Mouse (Mus musculus) layer of hippocampus, postnatal 36 days (tissue): ENCODE measurements around the gene Fmod. TPM values are rescaled to one million over a fixed set of nuclear protein-coding genes. Genes with fewer than 3 reads are reported as not detected.

Experiments
- DNase-seq, 2 experiments: peaks; one replicate each; pipeline ENCODE4 v3.0.0; 2022
- total RNA-seq, 2 experiments: library from RNA; stranded (reverse); gene quantifications; 2 replicates each; pipeline ENCODE4 v1.2.3; 2021

The Fmod gene
- total RNA-seq, result 1 to 10 TPM; 4.0 to 7.8 TPM

DNA sequence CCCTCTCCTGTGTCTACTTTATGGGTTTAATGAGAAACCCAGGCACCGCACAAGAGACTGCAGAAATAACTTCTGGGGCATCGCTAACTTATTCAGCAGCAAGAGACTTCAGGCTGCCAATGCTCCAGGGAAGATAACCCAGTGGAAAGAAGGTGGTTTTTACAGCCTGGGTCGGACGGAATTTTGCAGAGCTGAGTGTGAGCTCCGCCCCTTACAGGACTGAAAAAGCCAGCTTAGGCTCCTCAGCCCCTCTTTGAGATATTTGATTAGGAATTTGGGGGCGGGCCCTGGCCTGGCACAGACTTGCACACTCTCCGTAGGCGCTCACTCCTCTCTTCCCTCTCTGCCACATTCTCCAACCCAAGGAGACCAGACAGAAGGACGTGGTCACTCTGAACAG lies at the start of gene Fmod:
TSS of gene Fmod (plus strand) at position 83 of the 400 bp plus-strand sequence.
- no peak for DNase-seq

- no peak for DNase-seq
Observed at GRCm38 (mm10) chr1:133988845-133989244, 48.2 kb upstream of the Fmod start.

GRCm38 (mm10) chr1:133991277-133991676 lies 45.8 kb upstream of the Fmod start:
- DNase-seq, result no peak

- DNase-seq, result no peak
Observed at GRCm38 (mm10) chr1:134005490-134005889, 31.6 kb upstream of the Fmod start.

DNA sequence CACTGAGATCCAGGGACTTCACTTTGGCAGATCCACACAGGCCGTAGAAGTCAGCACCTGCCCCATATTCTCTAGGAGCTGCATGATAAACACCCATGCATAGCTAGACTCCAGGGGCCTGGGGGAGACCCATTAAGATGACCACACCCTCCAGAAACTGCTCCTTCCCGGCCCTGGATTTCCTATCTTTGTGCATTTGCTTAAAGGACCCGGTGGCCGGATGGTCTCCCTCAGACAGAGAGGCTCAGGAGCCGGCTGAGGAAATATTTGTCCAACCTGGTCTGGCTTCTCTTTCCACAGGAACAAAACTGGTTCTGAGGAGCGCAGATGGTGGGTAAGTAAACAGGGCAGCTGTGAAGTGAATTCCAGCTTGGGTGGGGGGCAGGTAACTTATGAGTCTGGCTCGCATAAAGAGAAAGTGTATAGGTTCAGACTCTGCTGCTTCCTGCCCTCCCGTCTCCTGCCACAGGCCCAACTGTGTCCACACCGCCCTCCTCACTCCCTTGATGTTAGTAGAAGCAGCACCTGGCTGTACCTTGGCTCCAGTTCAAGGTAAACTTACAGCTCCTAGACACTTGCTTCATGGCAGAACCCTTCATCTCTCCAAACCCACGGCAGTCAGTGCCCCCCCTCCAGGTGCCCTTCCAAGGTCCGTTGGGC lies 30.8 kb upstream of the Fmod start:
- DNase-seq, result no peak

GRCm38 (mm10) chr1:134024293-134024971 lies 12.6 kb upstream of the Fmod start:
- DNase-seq, result no peak

- no peak for DNase-seq
Observed at GRCm38 (mm10) chr1:134025975-134026374, 11.1 kb upstream of the Fmod start.

GRCm38 (mm10) chr1:134026741-134027140 lies 10.3 kb upstream of the Fmod start:
- DNase-seq, result no peak

GRCm38 (mm10) chr1:134028161-134028846 lies 8.8 kb upstream of the Fmod start:
- no peak for DNase-seq

DNA sequence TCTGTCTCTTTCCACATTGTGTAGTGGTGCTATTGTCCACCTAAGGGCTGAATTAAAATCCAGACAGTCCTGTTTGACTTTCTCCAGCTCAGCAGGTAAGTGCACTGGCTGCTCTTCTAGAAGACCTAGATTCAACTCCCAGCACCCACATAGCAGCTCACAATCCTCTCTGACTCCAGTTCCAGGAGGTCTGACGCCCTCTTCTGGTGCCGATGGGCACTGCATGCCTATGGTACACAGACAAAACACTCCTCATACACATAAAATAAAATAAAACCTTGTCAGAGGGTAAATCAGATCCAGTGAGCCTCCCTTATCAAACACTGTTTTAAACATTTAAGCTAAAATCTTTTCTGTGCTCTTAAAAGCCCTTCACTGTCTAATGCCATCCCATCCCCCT lies 562 bp upstream of the Fmod start:
- DNase-seq, result no peak

GRCm38 (mm10) chr1:134038336-134038735 lies 1.3 kb downstream of the Fmod start:
- no peak for DNase-seq

DNA sequence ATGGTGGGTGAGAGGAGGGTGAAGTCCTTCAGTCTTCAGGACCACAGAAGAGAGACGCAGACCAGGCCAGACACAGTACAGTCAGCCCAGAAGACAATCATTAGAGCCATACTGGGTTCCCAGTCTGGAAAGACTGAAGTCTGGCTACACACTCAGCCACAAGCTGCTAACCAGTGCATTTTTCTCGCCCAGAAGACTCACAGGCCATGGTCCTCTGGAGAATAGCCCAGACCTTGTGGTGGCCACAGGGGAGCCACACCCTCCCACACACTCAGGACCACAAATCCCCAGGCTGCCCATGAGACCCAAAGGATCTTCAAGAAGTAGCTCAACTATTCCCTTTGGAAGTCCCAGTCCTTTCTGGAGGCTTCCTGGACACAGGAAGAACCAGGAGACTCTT lies 2.3 kb downstream of the Fmod start:
- DNase-seq, result no peak

DNA sequence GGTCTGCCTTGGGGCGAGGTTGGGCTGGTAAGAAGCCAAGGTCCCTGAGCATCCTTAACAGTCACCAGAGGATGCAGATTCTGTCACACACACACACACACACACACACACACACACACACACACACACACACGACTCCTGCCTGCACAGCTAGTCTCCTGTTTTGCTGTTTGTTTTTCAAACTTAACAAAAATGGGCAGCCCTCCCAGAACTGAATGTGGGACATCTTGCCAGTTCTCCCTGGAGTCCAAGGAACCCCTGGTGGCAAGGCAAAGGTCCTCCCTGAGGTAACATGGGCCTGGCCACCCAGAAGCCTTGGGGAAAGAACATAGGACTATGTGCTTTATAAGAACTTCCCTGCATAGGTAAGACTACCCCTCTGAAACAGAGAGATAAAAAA lies 4.8 kb downstream of the Fmod start:
- no peak for DNase-seq

DNA sequence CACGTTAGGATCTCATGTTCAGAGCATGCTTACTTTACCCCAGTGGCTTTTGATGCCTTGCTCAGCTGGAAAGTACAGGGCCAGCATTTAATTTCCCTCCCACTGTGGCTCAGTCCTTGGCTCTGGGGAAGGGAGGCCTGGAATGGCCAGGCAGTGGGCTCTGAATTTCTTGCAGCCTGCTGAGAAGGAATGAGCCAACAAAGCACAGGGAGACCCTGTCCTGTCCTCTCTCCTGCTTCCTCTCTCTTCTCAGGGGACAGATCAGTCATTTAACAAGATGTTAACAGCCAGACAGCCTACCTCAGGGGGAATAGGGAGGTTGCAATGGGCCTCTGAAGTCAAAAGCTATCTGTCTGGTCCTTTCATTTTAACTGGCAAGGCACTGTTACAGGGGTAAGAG lies 5.3 kb downstream of the Fmod start:
- DNase-seq, result no peak

- no peak for DNase-seq
Observed at GRCm38 (mm10) chr1:134044805-134045204, 7.8 kb downstream of the Fmod start.

DNA sequence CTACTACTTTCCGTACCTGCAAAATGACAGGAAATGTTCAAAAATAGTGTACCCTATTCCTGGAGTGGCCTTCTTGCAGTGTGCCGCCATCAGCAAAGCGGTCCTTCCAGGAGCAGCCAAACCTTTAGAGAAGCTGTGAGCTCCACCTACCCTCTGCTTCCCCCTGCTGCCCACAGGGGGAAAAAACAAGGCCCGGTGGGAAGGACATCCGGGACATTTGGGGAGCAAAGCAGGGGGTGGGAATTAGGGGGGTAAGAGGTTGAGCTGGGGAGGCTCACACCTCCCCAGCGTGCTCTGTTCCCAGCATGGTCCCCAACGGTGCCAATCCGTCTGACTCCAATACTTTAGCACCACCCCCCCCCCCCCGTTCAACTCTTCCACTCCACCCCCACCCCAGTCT lies 8.9 kb downstream of the Fmod start:
- DNase-seq, result peak; percentile 79 to 80

DNA sequence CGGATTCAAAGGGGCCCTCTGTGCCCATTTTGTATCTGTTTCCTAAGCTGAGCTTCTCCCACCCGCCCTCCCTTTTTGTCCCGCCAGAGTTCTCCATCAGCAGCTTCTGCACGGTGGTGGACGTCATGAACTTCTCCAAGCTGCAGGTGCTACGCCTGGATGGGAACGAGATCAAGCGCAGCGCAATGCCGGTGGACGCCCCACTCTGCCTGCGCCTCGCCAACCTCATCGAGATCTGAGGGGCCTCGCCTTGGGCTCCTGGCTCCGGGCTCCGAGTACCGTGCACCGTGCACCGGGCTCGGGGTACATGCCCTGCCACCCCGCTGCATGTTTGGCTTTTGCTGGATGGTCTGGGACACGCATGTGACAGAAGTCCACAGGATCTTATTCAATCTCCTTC lies 9.3 kb downstream of the Fmod start:
- DNase-seq, result no peak

- no peak for DNase-seq
Observed at GRCm38 (mm10) chr1:134047431-134047830, 10.4 kb downstream of the Fmod start.

DNA sequence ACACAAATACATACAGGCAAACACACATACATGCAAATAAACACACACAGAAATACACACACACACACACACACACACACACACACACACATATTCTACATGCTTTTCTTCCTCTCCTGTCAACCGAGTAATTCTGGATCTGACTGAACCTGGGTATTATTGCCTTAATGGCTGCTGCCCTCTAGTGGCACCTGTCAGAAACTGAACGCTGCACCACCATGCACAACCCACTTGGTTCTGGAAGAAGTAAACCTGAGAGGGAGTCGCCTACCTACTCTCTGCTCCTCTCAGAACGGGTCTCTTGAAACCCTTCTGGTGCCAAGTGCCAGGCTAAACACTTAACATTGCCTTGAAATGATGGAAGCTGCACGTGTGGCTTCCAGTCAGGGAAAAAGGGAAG lies 11.7 kb downstream of the Fmod start:
- peak; percentile 59 to 74 for DNase-seq

DNA sequence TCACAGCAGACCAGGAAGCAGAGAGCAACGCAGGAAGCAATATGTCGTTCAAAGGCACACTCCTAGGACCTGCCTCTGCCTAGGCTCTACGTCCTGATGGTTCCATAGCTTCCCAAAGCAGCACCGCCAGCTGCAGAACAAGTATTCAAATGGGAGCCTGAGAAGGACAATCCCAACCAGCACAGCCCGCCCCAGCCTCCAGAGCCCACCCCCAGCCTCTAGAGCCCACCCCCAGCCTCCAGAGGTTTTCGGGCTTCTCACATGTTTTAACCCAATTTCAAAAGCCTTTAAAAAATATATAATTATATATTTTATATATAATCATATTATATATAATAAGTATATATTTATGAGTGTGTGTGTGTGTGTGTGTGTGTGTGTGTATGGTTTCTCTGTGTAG lies 12.5 kb downstream of the Fmod start:
- DNase-seq, result no peak

DNA sequence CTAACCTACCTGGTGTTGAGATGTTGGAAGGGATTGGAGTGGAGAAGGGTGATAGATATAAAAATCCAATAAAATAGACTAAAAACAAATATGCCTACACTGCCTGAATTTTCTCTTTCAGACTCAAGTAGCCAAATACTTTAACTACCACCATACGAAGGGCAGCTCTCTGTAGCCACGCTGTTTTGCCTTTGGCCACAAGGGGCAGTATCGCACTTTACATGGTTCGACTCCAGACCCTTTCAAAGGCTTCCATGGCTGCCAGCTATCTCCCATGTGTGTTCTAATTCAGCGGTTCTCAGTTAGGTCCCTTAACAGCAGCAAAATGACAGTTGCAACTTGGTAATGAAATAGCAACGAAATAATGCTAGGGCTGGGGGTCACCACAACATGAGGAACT lies 16.2 kb downstream of the Fmod start:
- peak; percentile 75 to 79 for DNase-seq

DNA sequence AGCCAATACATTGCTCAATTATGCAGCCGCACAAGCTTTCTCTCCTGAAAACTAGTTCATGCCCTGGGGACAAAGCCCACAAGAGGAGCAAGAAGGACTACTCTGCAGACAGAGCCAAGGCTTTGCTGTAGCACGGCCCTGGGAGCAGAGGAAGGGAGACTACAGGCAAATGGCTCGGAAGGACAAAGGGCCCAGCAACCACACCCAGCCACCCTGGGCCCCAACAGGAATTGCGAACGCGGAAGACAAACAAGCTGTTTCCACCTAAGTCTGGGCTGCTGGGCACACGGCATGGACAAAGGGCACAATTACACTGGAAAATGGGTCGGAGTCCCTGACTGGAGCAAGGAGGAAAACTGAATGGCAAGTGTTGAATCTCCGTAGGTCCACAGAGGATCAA lies 18.0 kb downstream of the Fmod start:
- no peak for DNase-seq

DNA sequence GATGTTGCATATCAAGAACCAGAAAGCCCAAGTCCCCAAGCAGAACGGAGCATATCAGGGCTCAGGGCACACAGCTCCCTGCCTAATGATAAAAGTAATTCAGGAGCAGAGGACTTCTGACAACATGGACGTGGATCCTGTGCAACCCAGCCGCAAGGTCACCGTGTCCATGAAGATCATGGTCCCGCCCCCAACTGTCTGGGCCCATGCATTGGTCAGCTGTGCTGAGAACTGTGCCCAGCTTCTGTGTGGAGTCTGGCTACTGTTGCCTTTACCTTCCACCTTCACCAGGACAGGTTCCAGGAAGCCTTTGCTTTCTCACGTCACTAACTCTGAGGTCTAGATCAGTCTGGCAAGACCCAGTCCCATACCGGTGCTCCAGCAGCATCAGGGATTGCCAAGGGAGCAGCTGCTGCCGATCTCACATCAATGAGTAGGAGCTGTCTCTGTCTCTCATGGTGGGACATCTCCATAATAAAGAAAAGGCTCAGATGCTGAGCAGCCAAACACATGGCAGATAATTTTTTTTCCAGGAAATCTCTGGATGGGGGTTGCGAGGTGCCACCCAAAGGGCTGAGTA lies 18.7 kb downstream of the Fmod start:
- DNase-seq, result no peak

- no peak for DNase-seq
Observed at GRCm38 (mm10) chr1:134056285-134056684, 19.2 kb downstream of the Fmod start.
